Mouse (Mus musculus) ES-Bruce4 (cell line): ENCODE measurements around the gene Sla2. TPM values are rescaled to one million over a fixed set of nuclear protein-coding genes. Genes with fewer than 3 reads are reported as not detected.
"Not testable (repeated sequence)": the region's sequence is repeated elsewhere in the genome, so short reads cannot be mapped to it uniquely, and the experiment has no call there.

ENCODE experiments used
- H3K27ac ChIP-seq: 2 replicates; pipeline ENCODE4 v1.5.1; 2012; ENCODE audit warnings: low read length, inconsistent platforms; ENCODE audit not compliant: insufficient read depth
- H3K27me3 ChIP-seq: 2 replicates; pipeline ENCODE4 v1.6.1; 2012; ENCODE audit warnings: mild to moderate bottlenecking, low read length, inconsistent platforms; ENCODE audit not compliant: control insufficient read depth, poor library complexity, insufficient read depth, severe bottlenecking
- H3K36me3 ChIP-seq: 2 replicates; pipeline ENCODE4 v1.6.1; 2012; ENCODE audit warnings: inconsistent platforms, mild to moderate bottlenecking, low read length, moderate library complexity; ENCODE audit not compliant: control insufficient read depth, poor library complexity, insufficient read depth, severe bottlenecking
- H3K4me1 ChIP-seq: one replicate; pipeline ENCODE4 v1.8.1; 2011; ENCODE audit warnings: low read length; ENCODE audit not compliant: control insufficient read depth, insufficient read depth
- H3K4me3 ChIP-seq: 2 replicates; pipeline ENCODE4 v1.5.1; 2011; ENCODE audit warnings: low read depth, mild to moderate bottlenecking, low read length
- H3K9ac ChIP-seq: 2 replicates; pipeline ENCODE4 v1.6.1; 2012; ENCODE audit warnings: low read depth, mild to moderate bottlenecking, inconsistent platforms; ENCODE audit not compliant: poor library complexity, severe bottlenecking
- H3K9me3 ChIP-seq: replicated peaks from 2 replicates; pipeline ENCODE4 v1.6.1; 2012; ENCODE audit warnings: mild to moderate bottlenecking, low read length, inconsistent platforms; ENCODE audit not compliant: control insufficient read depth, poor library complexity, insufficient read depth, severe bottlenecking
- CTCF ChIP-seq: IDR thresholded peaks from one replicate; pipeline ENCODE4 v1.8.1; 2011; ENCODE audit warnings: low read depth, low read length
- EP300 ChIP-seq: IDR thresholded peaks from 2 replicates; pipeline ENCODE4 v1.6.1; 2011; ENCODE audit warnings: low read depth, low read length; ENCODE audit not compliant: insufficient read depth
- POLR2A ChIP-seq: IDR thresholded peaks from one replicate; pipeline ENCODE4 v1.8.1; 2011; ENCODE audit warnings: low read length; ENCODE audit not compliant: insufficient read depth
- polyA plus RNA-seq: library from polyadenylated mRNA; stranded (reverse); fragments of >200 nt; gene quantifications from 2 replicates; pipeline ENCODE4 v1.2.4, GENCODE M21; 2011; ENCODE audit warnings: low read depth; ENCODE audit not compliant: missing spikeins, insufficient read depth, insufficient read length

Sla2 gene
- polyA plus RNA-seq, 1 experiment: not detected

GRCm38 (mm10) chr2:156919796-156920195, 32.8 kb upstream of the Sla2 start:
- Histone ChIP-seq H3K4me1 (no peaks in the 10 kb centered on the region), H3K27me3 (no peaks in the 10 kb centered on the region), H3K27ac (no peak overlapping the region), H3K36me3 (no peaks in the 10 kb centered on the region), H3K9me3 (no peaks in the 10 kb centered on the region), H3K4me3 (no peak overlapping the region), H3K9ac (no peak overlapping the region)
- TF ChIP-seq CTCF (no peak), POLR2A (no peak), EP300 (no peak)

GRCm38 (mm10) chr2:156919191-156919590, 32.2 kb upstream of the Sla2 start:
- H3K4me1 ChIP-seq, H3K9me3 ChIP-seq, H3K4me3 ChIP-seq: not testable (repeated sequence)

GRCm38 (mm10) chr2:156918562-156918961, 31.6 kb upstream of the Sla2 start:
- Histone ChIP-seq H3K36me3 (no peaks in the 10 kb centered on the region), H3K9ac (no peak overlapping the region), H3K9me3 (peaks cover 3% of the 10 kb centered on the region), H3K4me3 (no peak overlapping the region), H3K4me1 (no peaks in the 10 kb centered on the region), H3K27me3 (no peaks in the 10 kb centered on the region), H3K27ac (no peak overlapping the region)
- TF ChIP-seq CTCF (no peak), POLR2A (no peak), EP300 (no peak)

More at GRCm38 (mm10) chr2:156919191-156919590, 32.2 kb upstream of the Sla2 start:
- not testable (repeated sequence) for H3K36me3 ChIP-seq, H3K27me3 ChIP-seq, H3K9ac ChIP-seq, H3K27ac ChIP-seq

GRCm38 (mm10) chr2:156916419-156917125, 29.6 kb upstream of the Sla2 start:
- Histone ChIP-seq H3K36me3 (no peaks in the 10 kb centered on the region), H3K27ac (no peak overlapping the region), H3K27me3 (no peaks in the 10 kb centered on the region), H3K4me3 (no peak overlapping the region), H3K4me1 (no peaks in the 10 kb centered on the region), H3K9ac (no peak overlapping the region), H3K9me3 (peaks cover 9% of the 10 kb centered on the region)
- no peak for TF ChIP-seq POLR2A
- TF ChIP-seq CTCF: no peak
- TF ChIP-seq EP300: no peak

- Histone ChIP-seq H3K4me1 (peaks cover 2% of the 10 kb centered on the region), H3K9me3 (peaks cover 9% of the 10 kb centered on the region), H3K27ac (no peak overlapping the region), H3K9ac (no peak overlapping the region), H3K4me3 (no peak overlapping the region), H3K27me3 (no peaks in the 10 kb centered on the region), H3K36me3 (no peaks in the 10 kb centered on the region)
- TF ChIP-seq EP300 (no peak), POLR2A (no peak), CTCF (no peak)
These were observed 28.6 kb upstream of the Sla2 start for GRCm38 (mm10) chr2:156915559-156915958.

- Histone ChIP-seq H3K4me1 (peaks cover 2% of the 10 kb centered on the region), H3K9me3 (peaks cover 9% of the 10 kb centered on the region), H3K27me3 (no peaks in the 10 kb centered on the region), H3K9ac (no peak overlapping the region), H3K27ac (no peak overlapping the region), H3K36me3 (no peaks in the 10 kb centered on the region), H3K4me3 (no peak overlapping the region)
- TF ChIP-seq CTCF (no peak), POLR2A (no peak), EP300 (no peak)
These were observed 26.2 kb upstream of the Sla2 start for GRCm38 (mm10) chr2:156913191-156913590.

- not testable (repeated sequence) for H3K4me3 ChIP-seq, H3K27ac ChIP-seq, H3K4me1 ChIP-seq, H3K9ac ChIP-seq, H3K36me3 ChIP-seq, H3K9me3 ChIP-seq, H3K27me3 ChIP-seq
These were observed 18.9 kb upstream of the Sla2 start for GRCm38 (mm10) chr2:156905931-156906330.
